In genomic region chr4:107243365-107244333, GRCm38 (mm10) we compare ENCODE assay signal across 15 mouse cellular contexts. TPM values are rescaled to one million over a fixed set of nuclear protein-coding genes. Genes with fewer than 3 reads are reported as not detected.
DNase-seq lines count a peak whose midpoint lies in the region; ATAC-seq lines count a peak whose summit lies in the region.
"Had no signal": no experiment of that assay in that cellular context is flagged by ENCODE, and none has a peak within 500 bp of the region (broad histone marks: within the 10 kb centered on the region; RNA-seq: fewer than 3 reads in every experiment).

No protein-coding gene starts in this region.

- ATAC-seq in heart, embryonic 16.5 days (replicated peaks; ENCODE audit: extremely low read depth, insufficient read depth, low FRiP score), result no peak
- ATAC-seq in midbrain, embryonic 13.5 days, result no peak
- no peak for ATAC-seq in midbrain, embryonic 11.5 days (ENCODE audit: low FRiP score)
- ATAC-seq in activated CD4-positive, CD25-positive, alpha-beta regulatory T cell, adult 4 months, result peak; percentile 68
- ATAC-seq in neural tube, embryonic 14.5 days (ENCODE audit: low read depth), result peak; percentile 54; the same call in 1 of the 2 replicates
- ATAC-seq in liver, embryonic 11.5 days (replicated peaks; ENCODE audit: low FRiP score), result no peak
- ATAC-seq: forebrain, embryonic 16.5 days had no signal

- 0 out of 2 replicates have a peak overlapping the region, but pooled peaks have one; percentile 20 for H3K27ac ChIP-seq in heart, embryonic 16.5 days (ENCODE audit: low read length)
- peak overlapping the region; percentile 30; the same call in 1 of the 2 replicates for H3K27ac ChIP-seq in midbrain, embryonic 13.5 days
- no peak overlapping the region for H3K27ac ChIP-seq in midbrain, embryonic 11.5 days (ENCODE audit: low read depth, low read length)
- no peak overlapping the region for H3K27ac ChIP-seq in neural tube, embryonic 14.5 days (ENCODE audit: low read depth, low read length)
- H3K27ac ChIP-seq in liver, embryonic 11.5 days (ENCODE audit: low read depth, low read length), result no peak overlapping the region
- H3K27ac ChIP-seq: stomach, embryonic 15.5 days had no signal

- no peak for DNase-seq in heart, postnatal 4 days
- no peak for DNase-seq in midbrain, embryonic 11.5 days (ENCODE audit: low spot score, missing footprints)
- no peak for DNase-seq in liver, embryonic 11.5 days (ENCODE audit: low spot score)
- DNase-seq: cerebellum, postnatal 10 days; kidney, postnatal 10 days; liver had no signal

- H3K4me1 ChIP-seq in heart, embryonic 16.5 days (ENCODE audit: control insufficient read depth, insufficient read depth, low read length), result peaks cover 36% of the 10 kb centered on the region
- H3K4me1 ChIP-seq in midbrain, embryonic 13.5 days (replicated peaks), result peaks cover 14% of the 10 kb centered on the region
- no peaks in the 10 kb centered on the region for H3K4me1 ChIP-seq in midbrain, embryonic 11.5 days (ENCODE audit: control insufficient read depth, insufficient read depth, low read length)
- H3K4me1 ChIP-seq in neural tube, embryonic 14.5 days (ENCODE audit: control insufficient read depth, insufficient read depth, low read length), result peaks cover 3% of the 10 kb centered on the region; the same call in 1 of the 2 replicates
- peaks cover 7% of the 10 kb centered on the region for H3K4me1 ChIP-seq in liver, embryonic 11.5 days (replicated peaks; ENCODE audit: control insufficient read depth, insufficient read depth, low read length)

- no peak overlapping the region for H3K4me2 ChIP-seq in heart, embryonic 16.5 days (ENCODE audit: low read depth, low read length)
- H3K4me2 ChIP-seq in midbrain, embryonic 13.5 days (replicated peaks), result no peak overlapping the region
- no peak overlapping the region for H3K4me2 ChIP-seq in midbrain, embryonic 11.5 days
- H3K4me2 ChIP-seq in neural tube, embryonic 14.5 days (ENCODE audit: low read depth, low read length), result no peak overlapping the region
- no peak overlapping the region for H3K4me2 ChIP-seq in liver, embryonic 11.5 days
- H3K4me2 ChIP-seq: stomach, embryonic 15.5 days had no signal

- WGBS in heart, embryonic 16.5 days, result 54% methylated on average over 6 of the region's 6 CpGs
- WGBS in midbrain, embryonic 13.5 days, result 61% methylated on average over 6 of the region's 6 CpGs
- WGBS in midbrain, embryonic 11.5 days, result 63% methylated on average over 6 of the region's 6 CpGs
- WGBS in neural tube, embryonic 14.5 days, result 63% methylated on average over 6 of the region's 6 CpGs
- 83% methylated on average over 6 of the region's 6 CpGs for WGBS in liver, embryonic 11.5 days

- no peak overlapping the region for H3K4me3 ChIP-seq in heart, embryonic 16.5 days (ENCODE audit: low read length)
- no peak overlapping the region for H3K4me3 ChIP-seq in midbrain, embryonic 13.5 days (replicated peaks)
- H3K4me3 ChIP-seq in midbrain, embryonic 11.5 days (ENCODE audit: low read depth, low read length), result no peak overlapping the region
- no peak overlapping the region for H3K4me3 ChIP-seq in neural tube, embryonic 14.5 days (ENCODE audit: low read depth, low read length)
- no peak overlapping the region for H3K4me3 ChIP-seq in liver, embryonic 11.5 days (ENCODE audit: low read depth, low read length)
- H3K4me3 ChIP-seq: stomach, embryonic 15.5 days had no signal

- H3K9me3 ChIP-seq in heart, embryonic 16.5 days (replicated peaks; ENCODE audit: control insufficient read depth, low read length), result no peaks in the 10 kb centered on the region
- H3K9me3 ChIP-seq in midbrain, embryonic 13.5 days, result no peaks in the 10 kb centered on the region
- H3K9me3 ChIP-seq in midbrain, embryonic 11.5 days (ENCODE audit: control insufficient read depth, low read length), result no peaks in the 10 kb centered on the region
- H3K9me3 ChIP-seq in neural tube, embryonic 14.5 days (ENCODE audit: control insufficient read depth, low read length), result no peaks in the 10 kb centered on the region
- no peaks in the 10 kb centered on the region for H3K9me3 ChIP-seq in liver, embryonic 11.5 days (ENCODE audit: control insufficient read depth, low read length)
- H3K9me3 ChIP-seq: stomach, embryonic 15.5 days had no signal

- H3K36me3 ChIP-seq in heart, embryonic 16.5 days (ENCODE audit: control insufficient read depth, insufficient read depth), result peaks cover 25% of the 10 kb centered on the region
- peaks cover 46% of the 10 kb centered on the region for H3K36me3 ChIP-seq in midbrain, embryonic 13.5 days
- peaks cover 3% of the 10 kb centered on the region; the same call in 1 of the 2 replicates for H3K36me3 ChIP-seq in midbrain, embryonic 11.5 days (ENCODE audit: control insufficient read depth, insufficient read depth, low read length)
- H3K36me3 ChIP-seq in neural tube, embryonic 14.5 days (ENCODE audit: control insufficient read depth, insufficient read depth, low read length), result peaks cover 11% of the 10 kb centered on the region; the same call in 1 of the 2 replicates
- peaks cover 17% of the 10 kb centered on the region for H3K36me3 ChIP-seq in liver, embryonic 11.5 days (ENCODE audit: control insufficient read depth, insufficient read depth, low read length)

- no peaks in the 10 kb centered on the region for H3K27me3 ChIP-seq in heart, embryonic 16.5 days (ENCODE audit: control insufficient read depth, insufficient read depth, low read length)
- H3K27me3 ChIP-seq in midbrain, embryonic 13.5 days, result no peaks in the 10 kb centered on the region
- H3K27me3 ChIP-seq in midbrain, embryonic 11.5 days (ENCODE audit: control insufficient read depth, insufficient read depth, low read length), result no peaks in the 10 kb centered on the region
- no peaks in the 10 kb centered on the region for H3K27me3 ChIP-seq in neural tube, embryonic 14.5 days (ENCODE audit: control insufficient read depth, insufficient read depth, low read length)
- H3K27me3 ChIP-seq in liver, embryonic 11.5 days (replicated peaks; ENCODE audit: control insufficient read depth, insufficient read depth, low read length), result no peaks in the 10 kb centered on the region
- H3K27me3 ChIP-seq: stomach, embryonic 15.5 days had no signal

- no peak overlapping the region for H3K9ac ChIP-seq in heart, embryonic 16.5 days (ENCODE audit: low read length)
- no peak overlapping the region for H3K9ac ChIP-seq in midbrain, embryonic 13.5 days (replicated peaks)
- no peak overlapping the region for H3K9ac ChIP-seq in midbrain, embryonic 11.5 days (ENCODE audit: low read length)
- no peak overlapping the region for H3K9ac ChIP-seq in neural tube, embryonic 14.5 days (replicated peaks; ENCODE audit: low read depth, low read length)
- no peak overlapping the region for H3K9ac ChIP-seq in liver, embryonic 11.5 days (ENCODE audit: low read depth, low read length)
- H3K9ac ChIP-seq: stomach, embryonic 15.5 days had no signal

RNA-seq across cellular contexts. Expression of gene Lrrc42, which starts 9.7 kb away (rescaled TPM):
- 40.5 and 48.3 TPM in 2 replicates for polyA plus RNA-seq in heart, embryonic 16.5 days (2015; fragmentation: Nextera tagmentation; extraction: Ambion mirVana)
- total RNA-seq in heart, postnatal 4 days (2021), result 10 to 100 TPM; 23.1 to 24.9 TPM
- 54.9 and 56.5 TPM in 2 replicates for polyA plus RNA-seq in midbrain, embryonic 13.5 days (2015; fragmentation: Nextera tagmentation; extraction: Ambion mirVana)
- 69.8 and 70.0 TPM in 2 replicates for polyA plus RNA-seq in midbrain, embryonic 11.5 days (2014; fragmentation: Nextera tagmentation; extraction: Ambion mirVana)
- polyA plus RNA-seq in activated CD4-positive, CD25-positive, alpha-beta regulatory T cell, adult 4 months (2017; shearing (Covaris generic)), result 10 to 100 TPM; 22.5 to 24.6 TPM
- polyA plus RNA-seq in neural tube, embryonic 14.5 days (2014; fragmentation: Nextera tagmentation; extraction: Ambion mirVana), result 56.0 and 57.7 TPM in 2 replicates
- polyA plus RNA-seq in liver, embryonic 11.5 days (2014; fragmentation: Nextera tagmentation; extraction: Ambion mirVana), result 40.7 and 41.1 TPM in 2 replicates

RNA-seq across cellular contexts. Expression of gene Hspb11, which starts 9.7 kb away (rescaled TPM):
- polyA plus RNA-seq in heart, embryonic 16.5 days (2015; fragmentation: Nextera tagmentation; extraction: Ambion mirVana), result 29.1 and 34.0 TPM in 2 replicates
- total RNA-seq in heart, postnatal 4 days (2021), result 10 to 100 TPM; 16.1 to 18.4 TPM
- polyA plus RNA-seq in midbrain, embryonic 13.5 days (2015; fragmentation: Nextera tagmentation; extraction: Ambion mirVana), result 34.9 and 39.6 TPM in 2 replicates
- 27.2 and 30.2 TPM in 2 replicates for polyA plus RNA-seq in midbrain, embryonic 11.5 days (2014; fragmentation: Nextera tagmentation; extraction: Ambion mirVana)
- 10 to 100 TPM; 27.9 to 34.0 TPM for polyA plus RNA-seq in activated CD4-positive, CD25-positive, alpha-beta regulatory T cell, adult 4 months (2017; shearing (Covaris generic))
- 45.2 and 45.3 TPM in 2 replicates for polyA plus RNA-seq in neural tube, embryonic 14.5 days (2014; fragmentation: Nextera tagmentation; extraction: Ambion mirVana)
- 14.8 and 16.0 TPM in 2 replicates for polyA plus RNA-seq in liver, embryonic 11.5 days (2014; fragmentation: Nextera tagmentation; extraction: Ambion mirVana)

RNA-seq across cellular contexts. Expression of gene Ldlrad1, which starts 34.7 kb away (rescaled TPM):
- polyA plus RNA-seq in heart, embryonic 16.5 days (2015; fragmentation: Nextera tagmentation; extraction: Ambion mirVana), result not detected in 2 replicates
- not detected for total RNA-seq in heart, postnatal 4 days (2021)
- polyA plus RNA-seq in midbrain, embryonic 13.5 days (2015; fragmentation: Nextera tagmentation; extraction: Ambion mirVana), result not detected in 2 replicates
- polyA plus RNA-seq in midbrain, embryonic 11.5 days (2014; fragmentation: Nextera tagmentation; extraction: Ambion mirVana), result not detected in 2 replicates
- under 1 TPM; 0.30 to 0.47 TPM for polyA plus RNA-seq in activated CD4-positive, CD25-positive, alpha-beta regulatory T cell, adult 4 months (2017; shearing (Covaris generic))
- not detected in 2 replicates for polyA plus RNA-seq in neural tube, embryonic 14.5 days (2014; fragmentation: Nextera tagmentation; extraction: Ambion mirVana)
- not detected in 2 replicates for polyA plus RNA-seq in liver, embryonic 11.5 days (2014; fragmentation: Nextera tagmentation; extraction: Ambion mirVana)
- total RNA-seq: granulocyte monocyte progenitor cell, adult 5-6 weeks; megakaryocyte-erythroid progenitor cell, adult 5-6 weeks had no signal
- polyA plus RNA-seq: embryonic facial prominence, embryonic 11.5 days; forebrain, embryonic 16.5 days; stomach, embryonic 15.5 days had no signal

Comparison
In these comparisons a context has a peak if more than half of its experiments do, and no peak if none do; other contexts are left out.
1. H3K27ac ChIP-seq: peak in heart, embryonic 16.5 days (single experiment) and midbrain, embryonic 13.5 days (single experiment); none in midbrain, embryonic 11.5 days (single experiment), neural tube, embryonic 14.5 days (single experiment) and liver, embryonic 11.5 days (single experiment).
2. ATAC-seq: peak in activated CD4-positive, CD25-positive, alpha-beta regulatory T cell, adult 4 months (single experiment) and neural tube, embryonic 14.5 days (single experiment); none in heart, embryonic 16.5 days (single experiment), midbrain, embryonic 13.5 days (single experiment), midbrain, embryonic 11.5 days (single experiment) and liver, embryonic 11.5 days (single experiment).